Mouse (Mus musculus): ENCODE results near the gene Gdf7.

DNA sequence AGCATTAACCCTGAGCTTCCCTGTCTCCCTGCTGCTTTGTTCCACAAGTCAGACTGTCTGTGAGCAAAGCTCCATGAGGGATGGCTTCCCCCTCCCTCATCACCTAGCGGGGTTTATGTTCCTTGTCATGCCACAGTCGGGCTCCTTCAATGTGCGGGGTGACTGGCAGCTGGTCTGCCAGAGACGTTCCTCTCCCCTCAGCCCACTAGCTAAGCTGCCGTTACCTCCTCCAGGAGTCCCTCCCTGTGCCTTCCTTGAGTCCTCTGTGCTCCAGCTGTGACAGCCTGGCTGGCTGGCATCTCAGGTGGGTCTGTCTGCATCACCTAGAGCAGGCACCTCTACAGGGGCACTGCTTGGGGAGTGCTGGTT, 30.4 kb upstream of the Gdf7 start:
- TF ChIP-seq CTCF (conservative IDR thresholded peaks at IDR 0.05; ENCODE audit: low read length) (no peak), NANOG (IDR thresholded peaks at IDR 0.05; ENCODE audit: borderline replicate concordance, low read length) (no peak), POU5F1 (IDR thresholded peaks at IDR 0.05; ENCODE audit: borderline replicate concordance, low read length) (no peak)

All from E14TG2a.4 (cell line).